Mouse (Mus musculus): ENCODE measurements at regions not wholly inside any gene's neighbourhood (a gene's known extent, or its start where the extent isn't known, plus 50 kb on each side); places are given as distances from the start of the nearest gene placed in this dataset.

DNA sequence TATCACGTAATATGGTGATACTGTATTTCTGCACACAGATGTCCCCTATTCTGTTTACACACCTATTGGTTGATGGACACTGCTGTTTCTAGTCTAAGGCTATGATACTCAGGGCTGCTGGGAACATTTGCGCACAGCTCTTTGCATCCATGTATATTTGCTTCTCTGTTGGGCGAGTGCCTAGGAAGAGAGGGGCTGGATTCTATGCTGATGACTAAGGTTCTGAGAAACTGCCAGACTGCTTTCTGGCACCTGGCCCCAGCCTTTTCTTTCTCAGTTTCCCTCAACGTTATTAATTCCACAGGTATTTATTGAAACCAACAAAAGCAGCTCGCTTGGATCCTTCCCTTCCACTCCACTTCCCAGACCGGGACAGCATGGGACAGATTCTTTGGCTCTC lies 142.2 kb upstream of the Rybp start:
- no peak for DNase-seq
- intact Hi-C loops (cut with DNase I), result no loop called here

DNA sequence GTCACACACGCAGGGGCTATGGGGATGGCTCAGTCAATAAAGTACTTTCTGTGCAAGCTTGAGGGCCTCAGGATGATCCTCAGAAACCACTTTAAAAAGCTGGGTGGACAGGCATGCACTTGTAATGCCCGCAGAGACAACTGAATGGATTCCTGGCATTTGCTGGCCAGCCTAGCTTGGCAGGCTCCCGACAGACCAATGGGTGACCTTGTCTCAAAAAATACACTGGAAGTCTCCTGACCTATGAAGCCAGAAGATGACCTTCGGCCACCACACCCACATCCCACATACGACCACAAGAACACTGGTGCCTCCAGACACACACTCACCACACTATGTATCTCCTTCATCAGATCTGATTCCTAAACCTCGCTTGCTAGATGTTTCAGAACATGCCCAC lies 141.5 kb upstream of the Rybp start:
- DNase-seq, result no peak
- intact Hi-C loops (cut with DNase I), result no loop called here

- DNase-seq, result no peak
- intact Hi-C loops (cut with DNase I), result no loop called here
Measured at GRCm38 (mm10) chr6:100425551-100425950, 138.3 kb upstream of the Rybp start.

GRCm38 (mm10) chr6:100424788-100425403 lies 137.6 kb upstream of the Rybp start:
- peak in 1 of 2 experiments; percentile 21 for DNase-seq

GRCm38 (mm10) chr6:100424181-100424580 lies 136.9 kb upstream of the Rybp start:
- DNase-seq, result no peak
- intact Hi-C loops (cut with DNase I), result no loop called here

More at GRCm38 (mm10) chr6:100424788-100425403, 137.6 kb upstream of the Rybp start:
- intact Hi-C loops (cut with DNase I), result no loop called here

DNA sequence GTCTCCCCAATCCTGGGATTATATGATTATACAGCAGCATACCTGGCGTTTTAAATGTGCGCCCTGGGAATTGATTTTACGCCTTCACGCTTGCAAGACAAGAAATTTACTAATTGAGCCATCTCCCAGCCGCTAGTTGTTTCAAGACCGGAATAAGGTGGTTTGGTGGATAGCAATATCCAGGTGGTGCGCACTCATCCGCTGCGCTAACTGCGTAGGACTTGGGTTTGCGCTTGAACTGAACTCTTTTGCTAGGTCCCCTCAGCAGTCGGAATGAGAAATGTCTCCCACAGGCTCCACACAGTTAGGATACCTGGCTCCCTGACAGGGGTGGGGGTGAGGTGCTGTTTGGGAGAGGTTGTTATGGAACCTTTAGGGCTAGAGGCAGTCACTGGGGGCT lies 136.4 kb upstream of the Rybp start:
- intact Hi-C loops (cut with DNase I), result no loop called here
- no peak for DNase-seq

GRCm38 (mm10) chr6:100422603-100423002 lies 135.3 kb upstream of the Rybp start:
- intact Hi-C loops (cut with DNase I), result no loop called here
- DNase-seq, result no peak

DNA sequence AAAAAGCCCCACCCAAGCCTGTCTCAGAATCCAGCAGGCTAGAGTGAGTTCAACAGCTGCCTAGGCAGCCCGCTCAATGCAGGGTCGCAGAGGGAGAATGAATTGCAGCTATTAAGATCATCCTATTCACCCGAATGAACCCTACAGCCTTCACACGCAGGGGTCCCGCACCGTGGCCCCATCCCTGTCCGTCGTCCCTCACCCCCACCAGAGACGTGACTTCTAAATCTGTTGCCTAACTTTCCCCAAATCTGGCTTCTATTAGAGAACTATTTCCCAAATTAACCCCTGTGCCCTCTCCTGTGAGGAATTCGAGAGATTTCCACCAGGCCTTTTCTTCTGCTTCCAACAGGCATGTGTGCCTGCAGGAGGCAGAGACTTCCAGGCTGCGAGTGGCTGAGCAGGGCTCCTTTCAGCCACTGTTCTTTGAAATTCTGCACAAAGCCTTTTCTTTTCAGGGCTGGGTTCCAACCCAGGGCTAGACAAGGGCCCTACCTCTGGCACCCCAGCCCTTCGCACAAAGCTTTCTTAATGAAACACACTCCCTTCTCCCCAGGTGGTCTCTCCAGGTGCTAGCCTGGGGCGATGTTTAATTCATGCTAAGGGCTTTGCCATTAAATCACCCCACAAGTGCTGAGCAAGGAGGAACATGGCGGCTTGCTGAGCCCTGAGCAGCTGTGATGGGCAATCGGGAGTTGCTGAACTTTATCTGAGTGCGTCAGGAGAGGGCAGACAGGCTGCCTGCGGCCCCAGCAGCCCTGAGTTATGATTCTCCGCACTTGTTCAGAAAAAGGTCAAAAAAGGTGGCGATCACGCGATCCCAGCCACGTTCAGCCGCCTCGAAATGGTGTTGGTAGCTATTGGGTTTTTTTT lies 134.7 kb upstream of the Rybp start:
- intact Hi-C loops (cut with DNase I), result no loop called here
- DNase-seq, result no peak

GRCm38 (mm10) chr6:100420602-100421001 lies 133.3 kb upstream of the Rybp start:
- intact Hi-C loops (cut with DNase I), result no loop called here
- DNase-seq, result no peak

GRCm38 (mm10) chr6:100419782-100420540 lies 132.7 kb upstream of the Rybp start:
- intact Hi-C loops (cut with DNase I), result no loop called here
- DNase-seq, result no peak

DNA sequence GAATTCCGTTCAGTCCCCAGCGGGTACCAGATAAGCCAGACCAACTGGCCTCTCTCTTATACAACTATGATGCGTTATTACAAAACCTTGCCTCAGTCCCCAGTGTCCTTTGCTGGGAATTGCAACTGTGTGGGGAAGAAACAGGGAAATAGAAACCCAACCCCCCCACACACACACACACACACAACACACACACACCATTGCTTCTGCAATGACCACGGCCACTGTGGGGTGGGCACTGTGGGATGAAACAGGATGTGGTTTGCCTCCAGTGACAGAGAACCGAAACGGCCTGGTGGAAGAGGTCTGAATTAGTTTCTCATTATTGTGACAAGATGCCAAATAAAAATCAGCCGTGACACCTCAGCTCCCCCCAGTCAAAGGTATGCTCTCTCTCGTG lies 128.8 kb upstream of the Rybp start:
- DNase-seq, result peak in 1 of 2 experiments; percentile 15
- intact Hi-C loops (cut with DNase I), result no loop called here

GRCm38 (mm10) chr6:100415514-100415913 lies 128.2 kb upstream of the Rybp start:
- intact Hi-C loops (cut with DNase I), result no loop called here
- no peak for DNase-seq

DNA sequence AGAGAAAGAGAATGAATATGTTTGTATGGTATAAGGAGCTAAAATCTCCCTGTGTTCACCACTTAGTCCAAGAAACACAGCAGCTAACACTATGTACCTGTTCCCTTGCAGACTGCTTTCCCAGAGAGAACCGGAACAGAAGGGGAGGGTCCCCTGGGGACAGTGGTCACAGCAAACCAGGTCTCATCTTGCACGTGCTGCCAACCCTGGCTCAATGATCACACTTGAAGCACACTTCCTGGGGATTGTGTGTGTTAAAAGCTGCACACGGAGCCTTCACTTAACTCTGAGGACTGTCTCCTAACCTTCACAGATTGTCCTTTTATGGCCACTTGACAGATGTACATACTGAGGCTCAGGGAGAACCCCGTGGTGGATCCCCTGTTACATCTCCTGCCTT lies 127.6 kb upstream of the Rybp start:
- DNase-seq, result no peak
- intact Hi-C loops (cut with DNase I), result no loop called here

GRCm38 (mm10) chr6:100412486-100412885 lies 125.2 kb upstream of the Rybp start:
- intact Hi-C loops (cut with DNase I), result no loop called here
- no peak for DNase-seq

DNA sequence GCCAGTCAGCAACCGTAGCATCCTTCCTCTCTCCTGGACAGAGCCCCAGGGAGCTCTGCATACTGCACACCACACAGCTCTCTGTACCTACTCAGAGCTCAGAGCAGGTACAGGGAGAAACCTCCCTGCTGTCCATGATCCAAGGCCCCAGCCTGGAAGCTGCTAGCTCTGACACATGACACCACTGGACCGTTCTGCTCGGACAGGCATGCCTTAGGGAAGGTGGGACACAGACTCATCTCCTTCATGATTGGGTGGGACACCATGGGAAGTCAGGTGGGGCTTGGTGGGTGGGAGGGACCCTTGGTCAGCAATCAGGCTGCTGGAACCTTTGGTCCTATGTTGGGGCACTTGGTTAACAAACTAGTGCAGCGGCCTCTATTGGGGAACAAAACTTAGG lies 124.7 kb upstream of the Rybp start:
- intact Hi-C loops (cut with DNase I), result no loop called here
- DNase-seq, result no peak

DNA sequence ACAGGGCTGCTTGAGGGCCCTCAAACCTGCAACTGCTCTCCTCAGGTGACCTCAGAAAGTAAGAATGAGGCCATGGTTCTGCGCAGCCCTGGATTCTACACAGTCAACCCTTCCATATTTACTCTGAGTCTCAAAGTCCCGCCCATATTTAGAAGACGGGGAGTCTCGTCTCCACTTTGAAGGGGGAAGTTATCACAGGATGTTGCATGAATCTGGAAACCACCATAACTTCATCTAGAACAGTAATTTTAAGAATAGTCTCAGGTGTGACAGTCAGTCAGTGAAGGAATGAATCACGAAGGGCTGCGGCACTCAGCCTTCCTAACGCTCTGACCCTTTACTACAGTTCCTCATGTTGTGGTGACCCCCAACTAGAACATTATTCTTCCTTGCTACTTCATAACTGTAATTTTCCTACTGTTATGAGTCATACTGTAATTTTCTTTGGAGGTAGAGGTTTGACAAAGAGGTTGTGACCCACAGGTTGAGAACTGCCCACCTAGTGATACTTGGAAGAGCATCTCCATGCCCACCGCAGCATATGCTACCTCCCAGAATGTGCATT lies 122.9 kb upstream of the Rybp start:
- DNase-seq, result no peak
- intact Hi-C loops (cut with DNase I), result no loop called here

GRCm38 (mm10) chr6:100408826-100409225 lies 121.5 kb upstream of the Rybp start:
- intact Hi-C loops (cut with DNase I), result no loop called here
- no peak for DNase-seq

- DNase-seq, result no peak
- intact Hi-C loops (cut with DNase I), result no loop called here
Measured at GRCm38 (mm10) chr6:100406504-100406903, 119.2 kb upstream of the Rybp start.

DNA sequence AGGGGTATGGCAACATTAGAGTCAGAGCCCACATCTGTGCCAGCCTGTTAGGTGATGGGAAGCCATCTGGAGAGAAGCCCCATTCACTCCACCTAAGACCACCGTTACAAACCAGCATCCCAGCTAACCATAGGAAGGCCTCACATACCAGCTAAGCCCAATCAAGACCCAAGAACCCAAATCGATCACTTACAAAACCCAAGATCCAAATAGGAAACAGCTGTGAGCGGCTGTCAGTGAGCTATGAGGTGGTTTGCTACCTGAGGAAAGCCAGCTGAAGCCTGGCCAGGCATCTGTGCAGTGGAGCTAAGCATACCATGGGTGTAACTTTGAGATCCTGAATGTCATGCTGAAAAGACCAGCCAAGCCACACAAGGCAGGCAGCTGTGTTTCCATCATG lies 116.9 kb upstream of the Rybp start:
- intact Hi-C loops (cut with DNase I), result no loop called here
- no peak for DNase-seq

DNA sequence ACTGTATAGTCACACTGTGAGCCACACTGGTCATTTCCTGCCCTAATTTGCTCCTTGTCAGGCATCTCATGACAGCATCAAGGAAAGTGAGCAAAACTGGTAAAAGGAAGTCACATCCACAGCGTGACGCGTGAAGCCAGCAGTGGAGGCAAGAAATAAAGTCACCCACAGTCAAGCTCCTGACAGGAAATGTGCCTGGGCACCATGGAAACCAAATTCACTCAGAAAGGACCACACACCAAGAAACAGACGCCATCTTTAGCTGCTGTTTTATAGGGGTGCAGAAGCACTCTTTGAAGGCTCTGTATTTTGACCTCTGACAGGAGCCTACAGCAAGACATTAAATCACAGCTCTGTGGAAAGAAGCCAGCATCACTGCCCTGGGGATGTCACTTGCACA lies 115.4 kb upstream of the Rybp start:
- intact Hi-C loops (cut with DNase I), result no loop called here

GRCm38 (mm10) chr6:100401728-100402127 lies 114.4 kb upstream of the Rybp start:
- intact Hi-C loops (cut with DNase I), result no loop called here

More for the DNA sequence above, 115.4 kb upstream of the Rybp start:
- DNase-seq, result no peak

More at GRCm38 (mm10) chr6:100401728-100402127, 114.4 kb upstream of the Rybp start:
- no peak for DNase-seq
